Mouse (Mus musculus) thymus, adult 2 months (tissue): ENCODE results near the gene Recql5. TPM values are rescaled to one million over a fixed set of nuclear protein-coding genes. Genes with fewer than 3 reads are reported as not detected.

ENCODE experiments used
- DNase-seq: peaks from one replicate; pipeline ENCODE4 v3.0.0; 2021
- H3K27ac ChIP-seq: fragments of 200-500 bp; 2 replicates; pipeline ENCODE4 v1.5.1; 2012; ENCODE audit warnings: low read length, control low read depth; ENCODE audit not compliant: control insufficient read depth, insufficient read depth
- H3K27me3 ChIP-seq: fragments of 200-500 bp; 2 replicates; pipeline ENCODE4 v1.6.1; 2012; ENCODE audit warnings: mild to moderate bottlenecking, low read length, moderate library complexity, mixed read lengths; ENCODE audit not compliant: control insufficient read depth, insufficient read depth
- H3K36me3 ChIP-seq: fragments of 200-500 bp; 2 replicates; pipeline ENCODE4 v1.6.1; 2012; ENCODE audit warnings: mild to moderate bottlenecking, low read length, moderate library complexity; ENCODE audit not compliant: control insufficient read depth, insufficient read depth
- H3K4me1 ChIP-seq: fragments of 200-500 bp; replicated peaks from 2 replicates; pipeline ENCODE4 v1.6.1; 2012; ENCODE audit warnings: low read length; ENCODE audit not compliant: control insufficient read depth, insufficient read depth
- H3K4me3 ChIP-seq: fragments of 200-500 bp; 2 replicates; pipeline ENCODE4 v1.5.1; 2012; ENCODE audit warnings: mild to moderate bottlenecking, low read length, control low read depth, moderate library complexity; ENCODE audit not compliant: control insufficient read depth, insufficient read depth
- CTCF ChIP-seq: fragments of 200-500 bp; IDR thresholded peaks from 2 replicates; pipeline ENCODE4 v1.5.1; 2012; ENCODE audit warnings: mild to moderate bottlenecking, control low read depth, low read length, moderate library complexity, borderline replicate concordance; ENCODE audit not compliant: control insufficient read depth, poor library complexity, insufficient read depth; ENCODE audit errors: extremely low read depth
- POLR2A ChIP-seq: fragments of 200-500 bp; IDR thresholded peaks from 2 replicates; pipeline ENCODE4 v1.6.1; 2012; ENCODE audit warnings: mild to moderate bottlenecking, low read length, control low read depth, moderate library complexity; ENCODE audit not compliant: control insufficient read depth, poor library complexity, insufficient read depth; ENCODE audit errors: extremely low read depth
- WGBS: fragments of 180-500 bp; shearing (Covaris S2); methylation state at CpG from one replicate; pipeline ENCODE4 v1.1.7; 2018; 5-methylcytosine and 5-hydroxymethylcytosine counted together
- polyA plus RNA-seq: library from polyadenylated mRNA; depleted of rRNA; stranded (reverse); fragments of >200 nt; gene quantifications from 2 replicates; pipeline ENCODE4 v1.2.3, GENCODE M21; 2012

Gene Recql5
- polyA plus RNA-seq, 1 experiment = 32.4 TPM

DNA sequence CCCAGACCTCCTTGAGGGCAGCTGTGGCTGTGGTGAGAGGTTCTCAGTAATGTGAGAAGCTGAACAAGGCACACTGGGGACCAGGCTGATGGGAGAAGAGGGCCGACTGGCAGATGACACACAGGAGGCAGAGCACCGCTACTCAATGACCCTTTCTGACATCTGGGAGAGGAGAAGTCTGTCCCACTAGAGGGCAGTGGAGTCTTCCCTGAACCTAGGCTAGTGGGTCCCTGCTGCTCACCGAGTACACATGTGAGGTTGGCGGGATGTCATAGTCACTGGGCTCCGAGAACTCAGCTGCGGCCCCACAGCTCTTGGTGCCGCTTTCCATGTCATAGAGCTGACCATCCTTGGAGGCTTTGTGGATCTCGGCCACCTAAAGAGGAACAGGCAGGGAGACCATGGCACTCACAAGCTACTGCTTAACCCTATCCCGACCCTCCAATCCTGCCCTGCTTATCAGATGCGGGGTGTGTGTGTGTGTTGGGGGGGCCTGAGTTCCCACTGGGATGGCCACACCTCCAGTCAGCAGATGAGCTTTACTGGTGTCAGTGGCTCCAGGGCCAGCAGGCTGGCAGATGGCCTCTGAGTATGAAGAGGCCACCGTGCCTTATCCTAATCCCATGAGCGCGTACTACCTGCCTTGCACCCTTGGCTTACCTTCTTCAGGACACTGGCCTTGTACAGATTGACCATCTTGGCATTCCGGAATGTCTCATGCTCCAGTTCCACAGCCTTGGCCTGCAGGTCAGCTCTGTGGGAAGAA is 38.3 kb downstream of the Recql5 start:
- WGBS = 70% methylated on average over 14 of the region's 14 CpGs
- Histone ChIP-seq H3K27me3 (no peaks in the 10 kb centered on the region), H3K27ac (no peak overlapping the region), H3K36me3 (no peaks in the 10 kb centered on the region), H3K4me3 (no peak overlapping the region), H3K4me1 (peaks cover 27% of the 10 kb centered on the region)
- TF ChIP-seq POLR2A = no peak
- TF ChIP-seq CTCF = 0 out of 2 replicates have a peak, but pooled peaks have one; percentile 51
- peak; percentile 64 for DNase-seq

DNA sequence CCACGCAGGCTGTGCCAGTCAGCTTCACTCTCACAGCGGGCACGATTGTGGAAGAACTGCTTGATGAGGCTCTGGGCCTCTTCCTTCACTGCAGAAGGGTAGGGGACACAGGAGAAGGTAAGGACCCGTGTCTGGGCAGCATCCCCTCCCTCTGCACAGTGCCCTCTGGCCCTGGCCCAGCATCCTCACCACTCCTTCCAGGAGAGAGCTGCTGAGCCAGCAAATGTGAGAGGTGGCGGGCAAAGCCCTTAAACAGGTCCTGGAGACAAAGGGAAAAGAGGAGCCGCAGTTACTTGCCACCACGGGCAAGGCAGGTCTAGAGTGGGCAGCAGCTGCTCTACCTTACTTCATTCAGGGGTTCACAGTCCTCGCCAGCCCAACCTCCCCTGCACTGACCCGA is 40.2 kb downstream of the Recql5 start:
- no peaks in the 10 kb centered on the region for H3K36me3 ChIP-seq
- H3K4me1 ChIP-seq = peaks cover 13% of the 10 kb centered on the region
- WGBS = 94% methylated on average over 9 of the region's 9 CpGs
- no peak for DNase-seq
- H3K27me3 ChIP-seq = no peaks in the 10 kb centered on the region
- H3K27ac ChIP-seq = no peak overlapping the region
- no peak overlapping the region for H3K4me3 ChIP-seq
- TF ChIP-seq CTCF (no peak), POLR2A (no peak)

- Histone ChIP-seq H3K27me3 (no peaks in the 10 kb centered on the region), H3K27ac (no peak overlapping the region), H3K4me3 (no peak overlapping the region), H3K4me1 (peaks cover 4% of the 10 kb centered on the region; the same call in 1 of the 2 replicates), H3K36me3 (no peaks in the 10 kb centered on the region)
- TF ChIP-seq POLR2A (no peak), CTCF (no peak)
- 97% methylated on average over 6 of the region's 6 CpGs for WGBS
- no peak for DNase-seq
Observed at GRCm38 (mm10) chr11:115892213-115892612, 41.1 kb downstream of the Recql5 start.

- WGBS = 91% methylated on average over 6 of the region's 6 CpGs
- no peak for DNase-seq
- TF ChIP-seq CTCF = no peak
- TF ChIP-seq POLR2A = no peak
- H3K27ac ChIP-seq = no peak overlapping the region
- H3K27me3 ChIP-seq = no peaks in the 10 kb centered on the region
- H3K4me1 ChIP-seq = peaks cover 4% of the 10 kb centered on the region; the same call in 1 of the 2 replicates
- H3K36me3 ChIP-seq = no peaks in the 10 kb centered on the region
- no peak overlapping the region for H3K4me3 ChIP-seq
Observed at GRCm38 (mm10) chr11:115889159-115889558, 44.1 kb downstream of the Recql5 start.

GRCm38 (mm10) chr11:115888020-115888419 is 45.3 kb downstream of the Recql5 start:
- no peak for TF ChIP-seq POLR2A
- no peak overlapping the region for H3K4me3 ChIP-seq
- DNase-seq = no peak
- H3K27ac ChIP-seq = no peak overlapping the region
- H3K36me3 ChIP-seq = no peaks in the 10 kb centered on the region
- no peaks in the 10 kb centered on the region for H3K27me3 ChIP-seq
- H3K4me1 ChIP-seq = peaks cover 4% of the 10 kb centered on the region; the same call in 1 of the 2 replicates
- WGBS = 68% methylated on average over 5 of the region's 5 CpGs

GRCm38 (mm10) chr11:115886446-115886845 is 46.8 kb downstream of the Recql5 start:
- 98% methylated on average over 11 of the region's 11 CpGs for WGBS
- H3K4me3 ChIP-seq = no peak overlapping the region
- peaks cover 4% of the 10 kb centered on the region; the same call in 1 of the 2 replicates for H3K4me1 ChIP-seq
- H3K36me3 ChIP-seq = no peaks in the 10 kb centered on the region
- no peak overlapping the region for H3K27ac ChIP-seq
- H3K27me3 ChIP-seq = no peaks in the 10 kb centered on the region
- DNase-seq = no peak
- TF ChIP-seq POLR2A = no peak
- TF ChIP-seq CTCF = no peak
